Mouse (Mus musculus): ENCODE results near the gene Chst11.

Gene Chst11

DNA sequence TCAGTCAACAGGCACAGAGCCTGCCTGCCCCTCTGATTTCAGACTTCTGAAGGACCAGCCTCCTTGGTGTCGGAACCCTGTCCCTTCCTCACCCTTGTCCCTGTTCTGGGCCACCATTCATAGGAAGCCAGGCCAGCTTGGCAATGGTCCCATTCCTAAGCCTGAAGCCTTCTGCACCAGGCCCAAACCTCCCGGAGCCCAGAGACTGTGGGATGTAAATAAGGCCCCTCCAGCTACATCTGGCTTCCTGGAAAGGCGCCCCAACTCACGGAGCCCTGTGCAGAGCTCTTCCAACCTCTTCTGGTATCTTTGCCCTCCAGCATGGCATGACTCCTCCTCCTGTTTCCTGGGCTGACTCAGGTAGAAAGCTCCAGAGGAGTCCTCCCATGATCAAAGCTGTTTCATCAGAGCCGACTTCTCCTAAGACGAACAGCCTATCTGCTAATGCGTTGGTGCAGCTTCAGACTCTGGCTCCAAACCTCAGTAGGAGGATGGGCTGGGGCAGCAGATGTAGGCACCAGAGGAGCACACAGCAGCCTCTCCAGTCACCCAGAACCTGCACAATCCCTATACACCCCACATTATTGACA lies 199.3 kb downstream of the Chst11 start:
- no peak for DNase-seq

GRCm38 (mm10) chr10:83185121-83185520 lies 199.8 kb downstream of the Chst11 start:
- no peak for DNase-seq

DNA sequence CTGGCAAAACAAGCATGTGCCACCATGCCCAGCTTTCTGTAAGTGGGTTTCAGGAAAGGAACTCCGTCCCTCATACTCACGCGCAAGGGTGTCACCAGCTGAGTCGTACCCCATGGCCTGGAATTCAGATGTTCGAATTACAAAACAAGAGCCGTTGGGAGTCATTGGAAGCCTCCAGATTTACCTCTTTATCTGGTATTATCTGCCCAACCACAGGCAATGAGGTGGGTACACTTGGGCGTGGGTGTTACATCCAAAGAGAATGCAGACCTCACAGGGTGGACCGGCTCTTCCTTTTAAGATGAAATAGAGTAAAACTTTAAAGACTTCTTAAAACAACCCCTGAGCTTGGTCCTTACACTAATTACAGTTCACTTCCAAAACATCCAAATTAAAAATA lies 200.9 kb downstream of the Chst11 start:
- DNase-seq, result no peak

DNA sequence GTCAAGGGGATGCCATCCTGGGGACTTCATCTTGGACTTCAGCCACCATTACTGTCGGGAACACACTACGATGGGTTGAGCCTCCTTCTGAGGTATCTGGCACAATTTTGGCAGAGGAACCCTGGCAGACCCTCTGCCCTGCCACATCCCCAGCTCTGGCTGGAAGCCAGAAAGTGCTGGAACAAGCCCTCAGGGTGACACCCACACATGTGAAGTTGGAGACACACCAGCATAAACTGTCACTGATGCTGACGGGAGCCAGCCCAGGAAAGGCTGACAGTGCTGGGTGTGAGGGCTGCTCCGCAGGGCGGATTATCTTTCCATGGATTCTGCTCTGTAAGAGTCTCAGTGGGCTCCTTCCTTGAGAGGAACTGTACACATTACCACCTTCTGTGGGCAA lies 201.7 kb downstream of the Chst11 start:
- DNase-seq, result no peak

DNA sequence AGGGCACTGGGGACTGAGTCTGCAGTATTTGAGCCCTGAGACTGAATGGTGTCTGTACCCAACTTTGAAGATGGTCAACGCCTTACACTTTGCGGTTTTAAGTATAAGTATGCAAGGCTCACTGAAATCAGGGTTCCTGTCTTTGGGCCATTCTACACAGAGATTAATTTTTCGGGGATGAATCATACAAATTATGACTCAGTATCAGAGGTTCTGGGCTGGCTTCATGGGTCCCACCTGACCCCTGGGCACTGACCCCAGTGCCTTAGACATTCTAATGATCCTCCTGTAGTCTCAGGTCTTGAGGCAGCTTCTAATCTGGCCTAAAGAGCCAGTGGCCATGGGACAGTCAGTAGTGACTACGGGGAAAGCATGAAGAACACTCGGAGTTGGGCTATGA lies 203.8 kb downstream of the Chst11 start:
- no peak for DNase-seq

- DNase-seq, result no peak
These were observed 206.2 kb downstream of the Chst11 start for GRCm38 (mm10) chr10:83191476-83191875.

DNA sequence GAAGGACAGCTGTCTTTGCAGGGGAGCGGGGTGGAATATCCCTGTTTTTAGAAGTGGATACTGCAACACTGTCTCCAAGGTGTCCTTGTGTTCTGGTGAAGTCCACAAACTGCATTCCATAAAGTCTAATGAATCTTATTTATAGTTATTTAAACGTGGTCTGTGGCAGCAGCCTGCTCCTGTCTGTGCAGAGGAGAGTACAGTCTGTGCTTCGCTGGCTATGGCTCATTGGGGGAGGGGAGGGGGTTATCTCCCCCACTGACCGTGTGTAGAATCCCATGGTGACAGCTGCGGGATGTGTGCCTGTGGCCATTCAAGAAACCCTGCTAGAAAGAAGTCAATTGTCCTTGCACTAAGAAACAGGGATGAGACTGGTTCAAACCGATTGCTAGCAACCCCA lies 206.7 kb downstream of the Chst11 start:
- no peak for DNase-seq

DNA sequence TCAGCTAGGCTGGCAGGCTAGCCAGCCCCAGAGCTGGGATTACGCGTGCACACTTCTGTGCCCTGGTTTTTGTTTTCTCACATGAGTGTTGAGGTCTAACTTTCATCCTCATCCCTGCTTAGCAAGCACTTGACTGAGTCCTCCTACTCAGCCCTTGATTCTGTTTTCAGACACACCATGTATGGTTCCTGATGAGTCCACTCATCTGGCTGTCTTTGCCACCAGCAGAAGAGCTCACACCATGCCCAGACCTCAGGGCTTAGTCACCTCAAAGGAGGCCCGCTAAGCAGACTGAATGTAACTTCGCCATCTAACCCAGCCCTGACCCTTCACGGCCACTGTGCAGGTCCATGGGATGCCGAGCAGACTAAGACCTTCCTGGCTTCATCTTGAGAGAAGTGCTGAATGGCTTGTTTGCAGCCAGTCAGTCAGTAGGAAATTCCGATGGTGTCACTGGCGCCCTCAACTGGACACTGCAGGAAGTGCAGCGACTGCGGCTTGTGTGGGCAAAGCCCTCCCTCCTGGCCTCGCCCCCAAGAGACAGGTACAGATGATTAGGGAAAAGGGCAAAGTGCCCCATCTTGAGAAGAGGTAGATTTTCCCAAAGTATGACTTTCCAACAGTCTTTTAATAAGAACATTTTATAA lies 212.5 kb downstream of the Chst11 start:
- peak; percentile 69 for DNase-seq

GRCm38 (mm10) chr10:83198692-83199091 lies 213.4 kb downstream of the Chst11 start:
- no peak for DNase-seq

DNA sequence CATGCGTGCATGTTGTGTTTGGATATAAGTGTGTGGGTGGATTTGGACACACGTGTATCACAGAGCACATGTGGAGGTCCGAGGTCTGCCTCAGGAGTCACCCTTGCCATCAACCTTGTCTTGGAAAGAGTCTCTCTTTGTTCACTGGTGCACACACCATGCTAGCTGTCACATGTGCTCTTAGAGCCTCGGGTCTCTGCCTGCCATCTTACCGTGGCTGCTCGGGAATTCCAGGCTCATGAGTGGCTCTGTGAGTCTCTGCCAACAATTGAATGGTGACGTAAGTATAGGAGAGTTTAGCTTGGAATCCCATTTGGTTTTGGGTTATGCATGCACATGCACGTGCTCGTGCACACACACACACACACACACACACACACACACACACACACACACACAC lies 214.0 kb downstream of the Chst11 start:
- no peak for DNase-seq

GRCm38 (mm10) chr10:83201525-83201924 lies 216.2 kb downstream of the Chst11 start:
- no peak for DNase-seq

DNA sequence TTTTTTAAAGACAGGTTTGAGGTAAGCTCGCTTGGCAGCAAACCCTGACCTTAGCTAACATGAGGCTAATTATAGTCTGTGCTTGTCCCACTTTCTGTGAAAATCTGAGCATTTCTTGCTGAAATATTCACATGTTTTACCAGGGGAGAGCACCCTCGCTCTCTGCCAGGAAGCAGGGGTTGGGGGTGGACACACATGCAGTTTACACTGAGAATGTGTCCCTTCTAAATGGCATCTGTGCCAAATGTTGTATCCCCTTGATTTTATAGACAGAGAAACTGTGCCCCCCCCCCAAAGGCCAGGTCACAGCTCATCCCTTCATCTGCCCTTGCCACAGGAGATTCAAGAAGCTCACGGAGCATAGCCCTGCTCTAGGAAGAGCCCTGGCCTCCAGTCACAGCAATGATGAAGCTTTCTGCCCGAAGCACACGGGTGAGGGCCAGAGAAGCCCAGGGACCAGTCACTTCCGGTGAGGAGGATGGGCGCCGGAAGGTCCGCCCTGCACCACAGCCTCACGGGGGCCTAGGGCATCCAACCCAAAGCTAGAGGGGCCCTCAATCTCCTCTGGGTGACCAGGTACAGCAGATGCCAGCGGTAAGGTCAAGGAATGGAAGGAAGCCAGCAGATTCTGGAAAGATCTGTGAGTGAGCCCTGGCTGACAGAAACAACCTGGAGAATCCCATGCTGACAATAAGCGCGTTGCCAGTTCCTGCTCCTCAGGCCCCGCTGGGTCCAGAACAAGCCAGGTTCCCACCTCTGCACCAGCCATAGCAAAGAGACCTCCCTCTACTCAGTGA lies 217.8 kb downstream of the Chst11 start:
- DNase-seq, result no peak

DNA sequence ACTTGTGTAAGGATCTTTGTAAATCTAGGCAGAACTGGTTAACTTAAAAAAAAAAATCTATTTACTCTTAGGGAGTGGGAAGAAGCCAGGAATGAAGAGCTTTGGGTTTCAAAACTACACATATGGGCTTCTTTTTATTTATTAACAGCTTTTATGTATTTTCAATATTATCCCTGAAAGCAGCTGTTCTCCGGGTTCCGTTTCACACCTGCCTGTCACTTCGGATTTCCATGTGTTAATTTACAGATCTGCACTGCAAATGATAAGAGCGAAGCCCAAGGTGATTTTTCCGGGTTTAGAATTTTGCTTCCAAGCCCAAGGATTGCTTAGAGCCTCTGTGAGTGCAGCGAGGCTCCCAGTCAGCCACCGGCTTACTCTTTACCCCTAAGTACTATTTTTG lies 223.1 kb downstream of the Chst11 start:
- DNase-seq, result no peak

- no peak for DNase-seq
These were observed 224.1 kb downstream of the Chst11 start for GRCm38 (mm10) chr10:83209388-83209787.

GRCm38 (mm10) chr10:83210122-83210521 lies 224.8 kb downstream of the Chst11 start:
- no peak for DNase-seq

DNA sequence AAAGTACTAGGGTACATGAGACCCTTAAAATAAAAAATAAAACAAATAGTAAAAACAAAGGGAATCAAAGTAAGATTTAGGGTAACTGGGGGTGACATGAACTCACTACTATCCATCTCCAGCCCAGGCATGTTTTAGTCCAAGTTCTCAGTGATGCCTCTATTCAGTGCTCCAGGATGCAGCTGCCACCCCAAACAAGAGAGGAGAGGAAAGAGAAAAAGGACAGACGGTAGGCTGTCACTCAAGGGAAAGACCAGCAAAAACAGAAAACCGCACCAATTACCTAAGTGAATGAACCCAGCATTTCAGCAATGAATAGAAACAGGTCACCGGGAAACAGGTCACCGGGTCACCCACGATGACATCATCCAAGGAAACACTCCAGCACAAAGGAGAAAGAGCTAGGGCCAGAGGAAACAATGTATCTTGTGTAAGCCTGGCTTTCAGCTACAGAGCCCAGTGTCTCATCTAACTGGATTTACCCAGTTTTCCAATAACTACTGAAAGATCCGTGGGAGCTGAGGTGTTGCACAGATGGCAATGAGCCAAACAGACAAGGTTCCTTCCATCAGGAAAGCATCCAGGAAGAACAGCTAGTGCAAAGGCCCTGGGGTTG lies 225.8 kb downstream of the Chst11 start:
- peak; percentile 38 for DNase-seq

GRCm38 (mm10) chr10:83212618-83213017 lies 227.3 kb downstream of the Chst11 start:
- no peak for DNase-seq

DNA sequence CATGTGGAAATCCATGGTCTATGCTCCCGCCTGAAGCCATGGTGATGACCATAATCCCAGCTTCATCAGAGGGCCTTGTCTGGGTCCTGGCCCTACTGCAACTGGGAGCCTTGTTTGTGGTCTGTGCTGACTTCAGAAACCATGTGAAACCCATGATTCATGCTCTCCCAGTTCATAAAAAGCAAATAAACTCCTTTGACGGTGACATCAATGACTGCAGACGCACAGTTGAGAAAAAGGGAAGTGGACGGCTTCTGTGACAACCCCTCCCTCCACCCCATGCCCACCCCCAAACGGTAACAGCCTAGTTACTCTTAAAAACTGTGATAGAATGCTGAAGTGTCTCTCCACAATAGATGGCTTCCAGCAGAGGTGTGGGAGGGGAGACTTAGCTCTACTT lies 230.3 kb downstream of the Chst11 start:
- DNase-seq, result no peak

DNA sequence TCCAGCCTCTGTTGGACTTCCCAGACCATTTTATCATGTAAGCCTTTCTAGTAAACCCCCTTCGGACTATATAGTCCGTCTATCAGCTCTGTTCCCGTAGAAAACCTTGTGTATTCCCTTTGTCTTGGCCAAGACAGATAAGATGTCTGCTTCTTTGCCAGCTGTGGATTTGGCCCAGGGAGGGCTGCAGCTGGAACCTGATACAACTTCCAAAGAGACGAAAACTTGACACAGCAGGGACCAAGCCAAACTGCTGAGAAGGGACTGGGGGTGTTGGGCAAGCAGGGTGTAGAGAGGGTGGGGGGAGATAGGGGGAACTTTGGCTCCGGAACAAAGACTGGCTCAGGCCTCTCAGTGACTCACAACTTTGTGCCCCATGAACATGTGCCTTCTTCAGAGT lies 232.0 kb downstream of the Chst11 start:
- DNase-seq, result no peak

GRCm38 (mm10) chr10:83218778-83219177 lies 233.5 kb downstream of the Chst11 start:
- DNase-seq, result no peak

- peak; percentile 75 for DNase-seq
These were observed 234.4 kb downstream of the Chst11 start for GRCm38 (mm10) chr10:83219729-83220128.

- no peak for DNase-seq
These were observed 234.9 kb downstream of the Chst11 start for GRCm38 (mm10) chr10:83220217-83220616.

DNA sequence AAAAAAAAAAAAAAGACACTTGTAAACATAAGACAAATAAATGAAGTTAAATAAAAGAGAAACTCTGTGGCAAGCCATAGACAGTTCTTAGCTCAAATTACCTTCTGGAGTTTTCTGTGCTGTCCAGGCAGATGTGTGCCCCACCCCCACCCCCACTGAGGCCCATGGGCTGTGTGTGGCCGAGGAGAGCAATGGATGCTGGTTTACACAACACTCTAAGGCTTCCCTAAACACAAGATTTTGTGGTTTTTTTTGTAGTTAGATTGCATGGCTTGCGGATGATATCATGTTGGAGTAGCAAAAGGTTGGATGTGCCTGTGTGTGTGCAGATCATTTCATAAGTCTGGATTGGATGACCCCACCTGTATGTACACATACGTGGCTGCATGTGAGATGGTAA lies 235.5 kb downstream of the Chst11 start:
- no peak for DNase-seq

DNA sequence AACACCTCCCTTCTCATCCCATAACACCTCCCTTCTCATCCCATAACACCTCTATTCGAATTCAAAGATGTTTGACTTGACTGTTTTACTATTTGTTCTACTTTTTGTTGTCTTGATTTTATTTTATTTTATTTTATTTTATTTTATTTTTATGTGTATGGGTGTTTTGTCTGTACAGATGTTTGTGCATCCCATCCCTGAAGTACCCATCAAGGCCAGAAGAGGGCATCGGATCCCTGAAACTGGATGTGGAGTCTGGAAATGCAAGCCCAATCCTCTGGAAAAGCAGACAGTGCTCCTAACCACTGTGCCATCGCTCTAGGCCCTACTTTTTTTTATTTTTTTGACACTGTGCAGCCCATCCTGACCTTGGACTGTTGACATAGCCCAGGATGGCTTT lies 239.7 kb downstream of the Chst11 start:
- DNase-seq, result peak; percentile 50

All from embryo, embryonic 11 days (tissue).